Mouse (Mus musculus) thymus, adult 2 months (tissue): ENCODE measurements around the gene Insm2. TPM values are rescaled to one million over a fixed set of nuclear protein-coding genes. Genes with fewer than 3 reads are reported as not detected.
"Not testable (repeated sequence)": the region's sequence is repeated elsewhere in the genome, so short reads cannot be mapped to it uniquely, and the experiment has no call there.

Experiments
- DNase-seq: peaks from one replicate; pipeline ENCODE4 v3.0.0; 2021
- H3K27ac ChIP-seq: fragments of 200-500 bp; 2 replicates; pipeline ENCODE4 v1.5.1; 2012; ENCODE audit warnings: low read length, control low read depth; ENCODE audit not compliant: control insufficient read depth, insufficient read depth
- H3K27me3 ChIP-seq: fragments of 200-500 bp; 2 replicates; pipeline ENCODE4 v1.6.1; 2012; ENCODE audit warnings: mild to moderate bottlenecking, low read length, moderate library complexity, mixed read lengths; ENCODE audit not compliant: control insufficient read depth, insufficient read depth
- H3K36me3 ChIP-seq: fragments of 200-500 bp; 2 replicates; pipeline ENCODE4 v1.6.1; 2012; ENCODE audit warnings: mild to moderate bottlenecking, low read length, moderate library complexity; ENCODE audit not compliant: control insufficient read depth, insufficient read depth
- H3K4me1 ChIP-seq: fragments of 200-500 bp; replicated peaks from 2 replicates; pipeline ENCODE4 v1.6.1; 2012; ENCODE audit warnings: low read length; ENCODE audit not compliant: control insufficient read depth, insufficient read depth
- H3K4me3 ChIP-seq: fragments of 200-500 bp; 2 replicates; pipeline ENCODE4 v1.5.1; 2012; ENCODE audit warnings: mild to moderate bottlenecking, low read length, control low read depth, moderate library complexity; ENCODE audit not compliant: control insufficient read depth, insufficient read depth
- CTCF ChIP-seq: fragments of 200-500 bp; IDR thresholded peaks from 2 replicates; pipeline ENCODE4 v1.5.1; 2012; ENCODE audit warnings: mild to moderate bottlenecking, control low read depth, low read length, moderate library complexity, borderline replicate concordance; ENCODE audit not compliant: control insufficient read depth, poor library complexity, insufficient read depth; ENCODE audit errors: extremely low read depth
- POLR2A ChIP-seq: fragments of 200-500 bp; IDR thresholded peaks from 2 replicates; pipeline ENCODE4 v1.6.1; 2012; ENCODE audit warnings: mild to moderate bottlenecking, low read length, control low read depth, moderate library complexity; ENCODE audit not compliant: control insufficient read depth, poor library complexity, insufficient read depth; ENCODE audit errors: extremely low read depth
- WGBS: fragments of 180-500 bp; shearing (Covaris S2); methylation state at CpG from one replicate; pipeline ENCODE4 v1.1.7; 2018; 5-methylcytosine and 5-hydroxymethylcytosine counted together
- polyA plus RNA-seq: library from polyadenylated mRNA; depleted of rRNA; stranded (reverse); fragments of >200 nt; gene quantifications from 2 replicates; pipeline ENCODE4 v1.2.3, GENCODE M21; 2012

Insm2 gene
- polyA plus RNA-seq, 1 experiment, result 0.03 TPM

DNA sequence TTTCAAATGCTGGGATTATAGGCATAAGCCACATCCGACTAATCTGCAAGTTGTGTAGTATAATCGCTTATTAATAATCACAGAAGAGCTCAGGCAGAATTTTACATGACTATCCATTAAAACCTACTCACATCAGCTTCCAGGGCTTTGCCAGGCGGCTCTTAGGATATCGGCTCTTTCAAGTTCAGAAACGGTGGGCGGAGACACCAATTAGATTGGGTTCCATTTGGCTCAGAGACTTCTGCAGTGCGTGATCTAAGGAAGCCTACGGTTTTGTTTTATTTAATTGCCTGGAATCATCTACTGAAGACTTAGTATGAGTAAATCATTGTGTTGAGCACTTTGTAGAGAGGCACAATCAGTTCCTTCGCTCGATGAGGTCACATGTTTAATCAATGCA, 27.6 kb upstream of the Insm2 start:
- Histone ChIP-seq H3K36me3 (no peaks in the 10 kb centered on the region), H3K27me3 (no peaks in the 10 kb centered on the region), H3K4me1 (no peaks in the 10 kb centered on the region), H3K27ac (no peak overlapping the region), H3K4me3 (no peak overlapping the region)
- DNase-seq, result no peak
- TF ChIP-seq POLR2A, result no peak
- TF ChIP-seq CTCF, result no peak
- WGBS, result 93% methylated on average over 10 of the region's 10 CpGs

DNA sequence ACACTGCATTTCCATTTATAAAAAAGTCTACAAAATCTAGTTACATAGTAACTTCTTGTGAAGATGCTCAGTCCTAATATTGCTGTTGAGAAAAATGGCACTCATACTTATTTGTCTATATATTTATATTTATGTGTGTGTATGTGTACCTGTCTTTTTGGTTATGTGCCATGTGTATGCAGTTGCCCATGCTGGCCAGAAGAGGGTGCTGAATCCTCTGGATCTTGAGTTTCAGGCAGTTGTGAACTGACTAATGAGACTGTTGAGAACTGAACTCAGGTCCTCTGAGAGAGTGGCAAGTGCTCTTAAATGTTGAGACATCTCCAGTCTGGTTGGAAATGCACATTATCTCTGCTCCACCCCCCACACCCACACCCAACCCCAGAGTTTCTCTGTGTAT, 26.1 kb upstream of the Insm2 start:
- Histone ChIP-seq H3K4me1 (no peaks in the 10 kb centered on the region), H3K27me3 (no peaks in the 10 kb centered on the region), H3K4me3 (no peak overlapping the region), H3K27ac (no peak overlapping the region), H3K36me3 (no peaks in the 10 kb centered on the region)
- no peak for DNase-seq
- TF ChIP-seq CTCF, result no peak
- no peak for TF ChIP-seq POLR2A

DNA sequence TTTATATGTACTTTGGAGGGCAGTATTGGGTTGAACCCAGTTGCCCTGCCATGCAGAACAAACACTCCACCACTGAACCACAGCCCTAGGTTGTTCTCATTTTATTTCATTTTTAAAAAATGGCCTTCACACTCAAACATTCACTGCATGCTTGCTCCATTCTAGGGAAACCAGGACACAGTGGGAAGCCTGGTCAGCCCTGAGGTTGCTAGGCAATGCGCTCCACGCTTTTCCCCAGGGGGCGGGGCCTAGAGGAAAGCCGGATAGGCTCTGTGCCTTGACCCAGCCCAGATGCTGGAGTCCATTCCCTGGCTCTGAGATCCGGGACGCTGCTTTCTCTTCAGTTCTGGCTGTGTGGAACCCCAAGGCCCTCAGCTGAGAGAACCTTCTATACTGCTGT, 25.4 kb upstream of the Insm2 start:
- Histone ChIP-seq H3K27ac (no peak overlapping the region), H3K36me3 (no peaks in the 10 kb centered on the region), H3K4me1 (no peaks in the 10 kb centered on the region), H3K4me3 (no peak overlapping the region), H3K27me3 (no peaks in the 10 kb centered on the region)
- WGBS, result 38% methylated on average over 6 of the region's 6 CpGs
- TF ChIP-seq CTCF, result no peak
- no peak for TF ChIP-seq POLR2A
- DNase-seq, result no peak

DNA sequence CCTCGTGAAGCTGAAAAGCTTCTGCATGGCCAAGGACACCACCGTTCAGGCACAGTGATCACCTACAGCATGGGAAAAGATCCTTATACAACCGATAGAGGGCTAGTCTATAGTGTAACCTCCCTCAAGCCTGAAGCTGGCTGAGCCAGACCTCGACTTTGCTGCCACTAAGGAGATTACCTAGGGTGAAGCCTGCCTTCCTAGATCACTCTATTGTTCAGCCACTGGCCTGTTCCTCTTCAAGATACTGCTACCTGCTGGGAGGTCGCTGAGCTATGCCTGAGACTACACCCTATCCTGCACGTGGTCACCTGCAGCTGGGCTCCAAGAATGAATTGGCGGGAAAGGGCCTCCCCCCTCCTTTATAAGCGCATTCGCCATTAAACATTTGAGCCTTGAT, 12.3 kb upstream of the Insm2 start:
- not testable (repeated sequence) for H3K4me1 ChIP-seq, H3K27ac ChIP-seq, H3K4me3 ChIP-seq, DNase-seq, H3K27me3 ChIP-seq, H3K36me3 ChIP-seq
- WGBS, result 59% methylated on average over 9 of the region's 9 CpGs

DNA sequence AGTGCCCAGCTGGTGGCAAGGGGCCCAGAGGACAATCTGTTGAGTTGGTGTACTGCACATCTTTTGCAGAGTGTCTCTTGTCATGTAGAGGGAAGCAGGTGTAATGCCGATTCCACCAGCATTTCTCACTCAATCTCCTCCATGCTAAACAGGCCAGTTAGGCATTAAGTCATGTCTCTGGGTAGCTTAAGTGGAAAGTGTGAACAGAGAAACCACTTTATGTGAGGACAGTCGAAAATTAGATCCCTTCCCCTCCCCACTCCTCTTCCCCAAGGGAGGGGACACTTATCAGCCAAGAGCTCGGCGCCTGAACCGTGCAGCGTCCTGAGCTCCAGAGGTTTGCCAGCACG, 715 bp upstream of the Insm2 start:
- WGBS, result 9% methylated on average over 7 of the region's 7 CpGs
- peaks cover 7% of the 10 kb centered on the region; the same call in 1 of the 2 replicates for H3K27me3 ChIP-seq
- no peak overlapping the region for H3K4me3 ChIP-seq

DNA sequence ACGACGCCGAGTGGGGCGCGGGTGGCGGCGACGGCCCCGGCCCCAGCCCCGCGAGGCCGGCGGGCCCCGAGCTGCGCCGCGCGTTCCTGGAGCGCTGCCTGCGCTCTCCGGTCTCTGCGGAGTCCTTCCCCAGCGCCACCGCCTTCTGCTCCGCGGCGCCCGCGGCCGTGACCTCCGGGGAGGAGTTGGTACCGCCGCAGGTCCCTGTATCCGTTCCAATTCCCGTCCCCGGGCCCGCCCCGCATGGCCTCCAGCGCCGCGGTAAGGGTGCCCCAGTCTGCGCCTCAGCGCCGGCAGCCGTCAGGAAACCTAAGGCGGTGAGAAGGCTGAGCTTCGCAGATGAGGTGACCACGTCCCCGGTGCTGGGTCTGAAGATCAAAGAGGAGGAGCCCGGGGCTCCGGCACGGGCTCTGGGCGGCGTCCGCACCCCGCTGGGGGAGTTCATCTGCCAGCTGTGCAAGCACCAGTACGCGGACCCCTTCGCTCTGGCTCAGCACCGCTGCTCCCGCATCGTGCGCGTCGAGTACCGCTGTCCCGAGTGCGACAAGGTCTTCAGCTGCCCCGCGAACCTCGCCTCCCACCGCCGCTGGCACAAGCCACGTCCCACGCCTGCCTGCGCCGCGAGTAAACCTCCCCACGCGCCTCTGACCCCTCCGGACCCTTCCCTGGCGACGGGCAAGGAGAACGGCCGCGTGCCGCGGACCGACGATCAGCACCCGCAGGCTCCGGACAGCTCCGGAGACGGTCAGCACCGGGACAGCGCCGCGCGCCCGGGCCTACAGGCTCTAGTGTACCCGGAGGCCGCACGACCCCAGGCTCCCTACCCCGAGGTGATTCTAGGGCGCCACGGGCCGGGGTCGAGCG, 644 bp downstream of the Insm2 start:
- Histone ChIP-seq H3K27me3 (peaks cover 7% of the 10 kb centered on the region; the same call in 1 of the 2 replicates), H3K36me3 (no peaks in the 10 kb centered on the region), H3K4me1 (peaks cover 8% of the 10 kb centered on the region; the same call in 1 of the 2 replicates), H3K4me3 (no peak overlapping the region), H3K27ac (no peak overlapping the region)
- DNase-seq, result peak; percentile 14
- WGBS, result 2% methylated on average over 109 of the region's 109 CpGs
- TF ChIP-seq POLR2A (no peak), CTCF (no peak)

More for the DNA sequence above, 715 bp upstream of the Insm2 start:
- DNase-seq, result no peak
- Histone ChIP-seq H3K36me3 (no peaks in the 10 kb centered on the region), H3K27ac (no peak overlapping the region), H3K4me1 (peaks cover 8% of the 10 kb centered on the region; the same call in 1 of the 2 replicates)
- no peak for TF ChIP-seq CTCF
- no peak for TF ChIP-seq POLR2A
